ENCODE assay signal across 13 mouse cellular contexts in genomic region chr5:53852574-53852973, GRCm38 (mm10).
"Had no signal": no experiment of that assay in that cellular context is flagged by ENCODE, and none has a peak within 500 bp of the region (broad histone marks: within the 10 kb centered on the region; RNA-seq: fewer than 3 reads in every experiment).

No protein-coding gene starts in this region.

- H3K36me3 ChIP-seq: liver, embryonic 13.5 days had no signal

- DNase-seq: kidney, adult 18-20 months; kidney, postnatal 4 days; liver; liver, embryonic 13.5 days; liver, postnatal 0 days; lung, postnatal 14 days; thymus, postnatal 4 days had no signal

- H3K4me3 ChIP-seq: layer of hippocampus, adult 2 months; limb, embryonic 12.5 days; liver, embryonic 13.5 days; lung, embryonic 15.5 days; megakaryocyte, embryonic 14.5 days had no signal

- H3K4me2 ChIP-seq: limb, embryonic 12.5 days; liver, embryonic 13.5 days; lung, embryonic 15.5 days had no signal

- ATAC-seq: liver, postnatal 0 days had no signal

- H3K9ac ChIP-seq: limb, embryonic 12.5 days; liver, embryonic 13.5 days; liver, postnatal 0 days; lung, embryonic 15.5 days had no signal

- H3K9me3 ChIP-seq: limb, embryonic 12.5 days; liver, embryonic 13.5 days; lung, embryonic 15.5 days; megakaryocyte, embryonic 14.5 days had no signal

- H3K4me1 ChIP-seq: limb, embryonic 12.5 days; liver, embryonic 13.5 days; lung, embryonic 15.5 days had no signal

- H3K27me3 ChIP-seq: limb, embryonic 12.5 days; liver, embryonic 13.5 days; lung, embryonic 15.5 days; megakaryocyte, embryonic 14.5 days had no signal

- H3K27ac ChIP-seq: layer of hippocampus, adult 2 months; limb, embryonic 12.5 days; liver, embryonic 13.5 days; lung, embryonic 15.5 days; macrophage; stomach, postnatal 0 days had no signal
